Mouse (Mus musculus) olfactory bulb, adult 2 months (tissue): ENCODE data around the gene Spon1. TPM values are rescaled to one million over a fixed set of nuclear protein-coding genes. Genes with fewer than 3 reads are reported as not detected.

Experiments used
- H3K27ac ChIP-seq: fragments of 200-500 bp; 2 replicates; pipeline ENCODE4 v1.5.1; 2012; ENCODE audit warnings: low read depth, low read length; ENCODE audit not compliant: insufficient read depth
- H3K4me1 ChIP-seq: fragments of 200-500 bp; 2 replicates; pipeline ENCODE4 v1.6.1; 2012; ENCODE audit warnings: low read length; ENCODE audit not compliant: control insufficient read depth, insufficient read depth
- H3K4me3 ChIP-seq: fragments of 200-500 bp; 2 replicates; pipeline ENCODE4 v1.5.1; 2012; ENCODE audit warnings: mild to moderate bottlenecking, low read depth, low read length, moderate library complexity; ENCODE audit not compliant: insufficient read depth
- CTCF ChIP-seq: fragments of 200-500 bp; IDR thresholded peaks from 2 replicates; pipeline ENCODE4 v1.5.1; 2012; ENCODE audit warnings: low read depth, mild to moderate bottlenecking, low read length, moderate library complexity; ENCODE audit not compliant: insufficient read depth
- POLR2A ChIP-seq: fragments of 200-500 bp; IDR thresholded peaks from 2 replicates; pipeline ENCODE4 v1.6.1; 2012; ENCODE audit warnings: mild to moderate bottlenecking, low read depth, low read length, moderate library complexity; ENCODE audit not compliant: insufficient read depth
- WGBS: fragments of 180-500 bp; shearing (Covaris S2); methylation state at CpG from one replicate; pipeline ENCODE4 v1.1.7; 2018; 5-methylcytosine and 5-hydroxymethylcytosine counted together
- polyA plus RNA-seq: library from polyadenylated mRNA; stranded (reverse); fragments of >200 nt; gene quantifications from 2 replicates; pipeline ENCODE4 v1.2.4, GENCODE M21; 2012; ENCODE audit warnings: low replicate concordance; ENCODE audit not compliant: missing spikeins, insufficient read depth, insufficient read length

Gene Spon1
- polyA plus RNA-seq, 1 experiment: not detected

DNA sequence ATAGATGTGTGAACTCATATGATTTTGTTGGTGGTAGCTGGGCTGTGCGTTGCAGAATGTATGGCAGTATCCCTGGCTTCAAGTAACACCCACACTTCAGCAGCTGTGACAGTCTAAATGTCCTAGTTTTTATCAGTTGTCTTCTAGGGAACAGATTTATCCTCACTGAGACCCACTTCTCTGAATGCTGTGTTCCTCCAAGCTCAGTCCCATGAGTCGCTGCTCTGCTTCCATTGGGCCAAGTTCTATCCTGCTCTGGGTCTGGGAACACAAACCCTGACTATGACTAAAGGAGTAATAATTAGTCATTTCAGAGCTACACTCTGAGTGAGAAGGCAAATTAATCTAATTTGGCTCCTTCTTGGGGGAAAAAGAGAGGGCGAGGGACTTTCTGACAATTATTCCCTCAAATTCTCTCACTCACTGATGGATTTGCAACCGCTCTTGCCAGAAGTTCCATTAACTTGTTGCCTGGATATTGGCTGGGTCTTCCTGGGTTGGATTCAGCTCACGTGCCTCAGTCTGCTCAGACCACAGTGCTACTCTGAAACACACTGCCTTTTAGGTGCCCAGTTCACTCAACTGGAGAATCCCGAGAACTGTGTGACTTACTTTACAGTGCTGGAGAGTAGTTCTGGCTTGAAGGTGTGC, 32.9 kb downstream of the Spon1 start:
- WGBS: 78% methylated on average over 6 of the region's 6 CpGs
- H3K27ac ChIP-seq: no peak overlapping the region

DNA sequence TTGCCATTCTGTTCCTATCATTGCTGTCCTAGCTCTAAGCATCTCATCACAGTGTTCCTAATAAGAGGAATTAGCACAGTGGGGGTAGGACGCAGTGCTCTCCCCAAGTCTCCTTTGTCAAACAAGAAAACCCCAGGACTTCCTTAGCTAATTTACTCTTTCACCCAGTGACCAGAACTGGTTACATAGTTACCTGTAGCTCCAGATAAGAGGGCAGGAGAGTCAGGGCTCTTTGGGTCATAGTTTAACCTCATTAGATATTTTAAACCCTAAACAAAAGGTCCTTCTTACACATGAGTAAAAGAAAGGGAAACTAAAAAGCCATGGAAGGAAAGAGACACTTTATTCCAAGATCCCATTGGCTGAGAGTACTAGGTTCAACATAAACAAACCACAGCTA, 44.0 kb downstream of the Spon1 start:
- Histone ChIP-seq H3K4me1 (no peaks in the 10 kb centered on the region), H3K27ac (no peak overlapping the region), H3K4me3 (no peak overlapping the region)
- 85% methylated on average over 1 of the region's 1 CpGs for WGBS
- TF ChIP-seq POLR2A (no peak), CTCF (no peak)

More for the DNA sequence above, 32.9 kb downstream of the Spon1 start:
- H3K4me3 ChIP-seq: no peak overlapping the region
- no peaks in the 10 kb centered on the region for H3K4me1 ChIP-seq
- TF ChIP-seq CTCF (no peak), POLR2A (no peak)

DNA sequence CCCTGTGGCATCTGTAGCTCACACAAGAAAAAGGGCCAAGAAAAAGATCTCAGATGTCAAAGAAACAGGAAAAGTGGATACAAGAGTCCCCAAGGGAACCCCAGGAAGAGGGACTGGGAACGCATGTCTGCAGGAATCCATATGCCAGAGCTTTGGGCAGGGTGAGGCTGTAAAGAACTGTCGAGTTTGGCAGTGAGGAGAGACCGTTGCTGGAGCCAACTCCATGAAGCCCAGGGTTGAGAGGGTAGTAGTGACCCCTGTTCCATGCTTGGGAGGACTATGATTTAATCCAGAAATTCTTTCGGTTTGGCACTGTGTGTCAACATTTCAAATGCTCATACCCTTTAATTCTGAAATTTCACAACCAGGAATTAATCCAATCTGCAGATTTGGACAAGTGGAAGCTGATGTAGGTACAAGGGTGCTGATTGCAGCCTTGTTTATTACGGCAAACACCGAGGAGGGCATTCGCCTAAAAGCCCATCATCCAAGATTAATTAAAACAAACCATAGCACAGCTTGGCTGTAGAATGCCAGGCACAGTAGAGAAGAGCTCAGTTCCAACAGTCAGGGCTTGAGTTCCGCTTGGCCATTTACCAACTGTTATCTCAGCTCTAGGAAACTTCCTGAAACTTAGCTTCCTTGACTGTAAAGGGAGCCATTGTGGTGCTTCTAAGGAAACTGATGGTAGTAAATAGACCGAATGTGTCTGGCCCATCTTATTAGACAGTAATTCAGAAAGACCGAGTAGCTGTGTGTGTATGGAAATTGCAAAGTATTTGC, 45.8 kb downstream of the Spon1 start:
- TF ChIP-seq CTCF (no peak), POLR2A (no peak)
- 69% methylated on average over 10 of the region's 10 CpGs for WGBS
- Histone ChIP-seq H3K27ac (no peak overlapping the region), H3K4me3 (no peak overlapping the region), H3K4me1 (no peaks in the 10 kb centered on the region)

DNA sequence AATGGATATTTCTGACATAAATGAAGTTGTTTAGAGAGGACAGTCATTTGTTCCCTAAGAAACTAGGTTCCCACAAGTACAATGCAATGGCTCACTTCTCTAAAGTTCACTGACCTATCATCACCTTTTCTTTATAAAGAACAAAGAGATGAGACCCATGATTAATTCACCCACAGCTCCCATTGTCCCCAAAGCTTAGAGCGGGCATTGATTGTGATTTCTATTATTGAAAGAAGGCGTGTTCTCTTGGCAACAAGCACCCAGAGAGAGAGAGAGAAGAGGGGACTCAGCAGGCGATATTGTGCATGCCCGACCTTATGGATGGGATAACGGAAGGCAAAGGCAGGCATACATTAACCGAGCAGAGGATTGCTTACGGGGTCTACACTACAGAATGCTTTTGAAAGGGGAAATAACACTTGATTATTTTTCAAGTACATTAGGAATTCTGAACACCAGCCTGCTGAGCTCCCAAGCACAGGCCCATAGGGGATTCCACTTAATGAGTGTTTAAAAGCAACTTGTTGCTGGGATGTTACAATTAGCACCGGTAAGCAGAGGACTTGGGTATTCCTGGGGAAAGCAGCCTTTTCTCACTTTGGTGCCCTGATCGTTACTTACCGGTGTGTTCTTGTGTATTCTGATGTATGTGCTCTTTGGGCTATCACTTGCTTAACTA, 48.4 kb downstream of the Spon1 start:
- WGBS: 74% methylated on average over 10 of the region's 10 CpGs
- no peak for TF ChIP-seq POLR2A
- TF ChIP-seq CTCF: no peak
- no peaks in the 10 kb centered on the region for H3K4me1 ChIP-seq
- no peak overlapping the region for H3K27ac ChIP-seq
- H3K4me3 ChIP-seq: no peak overlapping the region

DNA sequence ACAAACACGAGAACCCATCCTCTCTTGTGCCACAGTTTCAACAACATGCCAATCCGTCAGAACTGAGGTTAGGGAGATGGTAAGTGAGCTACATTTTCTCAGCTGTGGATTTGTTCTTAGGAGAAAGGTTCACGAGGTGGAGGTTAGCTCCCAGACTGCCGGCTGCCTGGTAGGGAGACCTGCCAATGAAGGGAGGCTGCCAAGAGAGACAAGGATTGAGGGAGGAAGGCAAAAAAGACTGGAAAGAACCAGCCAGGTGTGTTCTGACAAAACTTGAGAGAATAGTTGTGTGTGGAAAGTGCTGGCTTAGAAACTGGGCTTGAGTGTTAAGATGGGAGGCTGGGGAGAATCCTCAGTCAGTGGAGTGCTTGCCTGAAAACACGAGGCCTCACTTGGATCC, 49.9 kb downstream of the Spon1 start:
- no peak overlapping the region for H3K4me3 ChIP-seq
- H3K4me1 ChIP-seq: peaks cover 6% of the 10 kb centered on the region
- 81% methylated on average over 5 of the region's 5 CpGs for WGBS
- H3K27ac ChIP-seq: no peak overlapping the region
- no peak for TF ChIP-seq POLR2A
- TF ChIP-seq CTCF: no peak

DNA sequence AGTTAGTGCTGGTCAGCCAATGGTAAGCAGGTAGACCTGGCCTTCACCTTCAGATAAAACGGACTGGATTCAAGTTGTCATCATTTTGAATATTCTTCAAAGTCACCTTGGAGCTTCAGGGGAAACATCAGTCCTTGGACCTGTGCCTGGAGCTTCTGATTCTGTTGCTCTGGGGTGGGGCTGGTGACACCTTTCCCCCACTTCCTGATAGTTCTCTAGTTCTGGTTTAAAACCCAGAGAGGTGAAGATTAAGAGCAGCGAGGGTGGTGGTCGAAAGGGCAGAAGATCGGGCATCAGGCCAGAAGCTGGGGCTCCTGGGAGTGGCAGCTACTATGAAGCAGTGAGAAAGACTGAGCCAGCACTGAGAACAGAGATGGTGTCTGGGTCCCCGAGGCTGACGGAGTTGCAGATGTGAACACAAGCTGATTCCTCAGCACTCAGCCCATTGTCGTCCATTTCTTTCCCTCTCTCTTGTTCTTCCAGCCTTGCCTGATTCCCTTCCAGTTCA, 51.1 kb downstream of the Spon1 start:
- peaks cover 8% of the 10 kb centered on the region for H3K4me1 ChIP-seq
- no peak for TF ChIP-seq CTCF
- no peak for TF ChIP-seq POLR2A
- 67% methylated on average over 7 of the region's 7 CpGs for WGBS
- H3K4me3 ChIP-seq: no peak overlapping the region
- H3K27ac ChIP-seq: no peak overlapping the region

DNA sequence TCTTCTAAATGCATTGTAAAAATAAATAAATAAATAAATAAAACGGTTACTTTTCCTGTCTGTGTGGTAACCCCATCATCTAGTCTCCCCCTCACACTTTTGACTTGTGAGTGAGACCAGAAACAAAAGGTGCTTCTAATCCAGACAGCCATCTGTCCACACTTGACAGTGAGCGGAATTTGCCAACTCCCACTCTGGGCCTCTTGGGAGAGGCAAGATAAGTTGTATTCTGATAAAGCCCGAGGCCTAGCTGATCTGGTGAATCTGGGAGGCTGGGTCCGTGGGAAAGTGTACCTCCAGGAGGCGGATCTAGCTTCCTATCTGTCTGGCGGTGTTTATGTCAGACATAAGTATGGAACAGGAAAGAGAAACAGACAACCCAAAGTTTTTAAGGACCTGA, 52.3 kb downstream of the Spon1 start:
- Histone ChIP-seq H3K4me1 (peaks cover 8% of the 10 kb centered on the region), H3K27ac (no peak overlapping the region), H3K4me3 (no peak overlapping the region)
- no peak for TF ChIP-seq POLR2A
- no peak for TF ChIP-seq CTCF
- WGBS: 82% methylated on average over 6 of the region's 6 CpGs

DNA sequence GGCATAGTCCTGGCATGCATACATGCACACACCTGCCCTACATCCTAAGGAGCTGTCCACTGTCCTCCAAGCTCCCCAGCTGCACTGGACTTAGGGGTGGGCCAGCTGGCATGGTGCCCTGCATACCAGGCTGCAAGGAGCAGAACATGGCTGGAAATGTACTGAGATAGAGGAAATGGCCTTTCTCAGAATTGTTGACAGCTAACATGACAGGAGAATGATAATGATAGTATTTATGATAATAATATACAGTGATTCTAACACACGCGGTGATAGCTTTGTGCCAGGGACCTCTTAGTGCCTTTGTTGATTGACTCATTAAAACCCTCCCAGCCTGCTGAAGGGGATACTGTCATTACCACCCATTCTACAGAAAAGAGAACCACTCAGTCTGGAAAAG, 54.4 kb downstream of the Spon1 start:
- Histone ChIP-seq H3K4me3 (no peak overlapping the region), H3K4me1 (peaks cover 8% of the 10 kb centered on the region), H3K27ac (no peak overlapping the region)
- WGBS: 66% methylated on average over 2 of the region's 2 CpGs
- TF ChIP-seq CTCF (no peak), POLR2A (no peak)

DNA sequence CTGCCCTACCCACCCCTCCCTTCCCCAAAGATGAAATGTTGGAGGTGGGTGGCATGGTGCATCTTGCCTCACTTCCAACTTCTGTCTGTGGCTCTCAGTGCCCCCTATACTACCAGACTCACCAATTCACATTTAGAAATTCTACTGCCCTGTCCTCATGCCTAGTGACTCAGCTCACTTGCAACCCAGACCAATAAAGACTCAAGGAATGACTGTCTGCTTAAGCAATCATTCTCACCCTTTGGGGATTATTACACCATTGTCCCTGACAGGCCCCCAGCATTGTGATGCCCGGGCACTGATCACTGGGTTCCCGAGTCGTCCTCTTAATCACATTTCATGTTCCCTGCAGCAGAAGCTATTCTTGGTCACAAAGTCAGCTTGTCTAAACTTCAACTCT, 57.2 kb downstream of the Spon1 start:
- Histone ChIP-seq H3K4me3 (no peak overlapping the region), H3K4me1 (peaks cover 10% of the 10 kb centered on the region)
- 84% methylated on average over 3 of the region's 3 CpGs for WGBS

More for the DNA sequence above, 57.2 kb downstream of the Spon1 start:
- no peak overlapping the region for H3K27ac ChIP-seq
- TF ChIP-seq CTCF: no peak
- TF ChIP-seq POLR2A: no peak
